Mouse (Mus musculus) bone marrow, adult 2 months (tissue): ENCODE results near the gene Ptbp3.

Experiments
- CTCF ChIP-seq: fragments of 200-500 bp; IDR thresholded peaks from 2 replicates; pipeline ENCODE4 v1.5.1; 2011; ENCODE audit warnings: low read length, control low read depth; ENCODE audit not compliant: control insufficient read depth, insufficient read depth
- POLR2A ChIP-seq: fragments of 200-500 bp; IDR thresholded peaks from 2 replicates; pipeline ENCODE4 v1.6.1; 2011; ENCODE audit warnings: low read depth, mild to moderate bottlenecking, control low read depth, low read length, borderline replicate concordance; ENCODE audit not compliant: control insufficient read depth

DNA sequence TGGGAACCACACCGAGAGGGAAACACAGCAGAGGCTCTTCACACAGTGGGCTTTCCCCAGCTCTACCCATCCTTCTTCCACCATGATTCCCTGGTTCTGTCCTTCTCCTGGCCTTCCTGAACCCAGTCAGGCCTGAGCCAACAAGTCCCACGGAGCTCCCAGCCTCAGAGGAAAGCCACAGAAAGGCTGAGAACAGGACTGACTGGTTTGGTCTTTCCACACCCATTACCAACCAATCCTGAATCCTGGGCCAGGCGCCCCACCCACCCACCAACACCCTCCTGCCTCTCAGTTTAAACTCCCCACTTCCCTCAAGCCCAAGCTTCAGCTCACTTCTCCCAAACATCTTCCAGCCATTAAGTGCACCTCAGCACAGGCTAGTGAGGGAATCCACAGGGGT, 115.1 kb downstream of the Ptbp3 start:
- TF ChIP-seq POLR2A (no peak), CTCF (no peak)
